8 mouse cellular contexts compared by ENCODE assay signal in the genomic region with DNA sequence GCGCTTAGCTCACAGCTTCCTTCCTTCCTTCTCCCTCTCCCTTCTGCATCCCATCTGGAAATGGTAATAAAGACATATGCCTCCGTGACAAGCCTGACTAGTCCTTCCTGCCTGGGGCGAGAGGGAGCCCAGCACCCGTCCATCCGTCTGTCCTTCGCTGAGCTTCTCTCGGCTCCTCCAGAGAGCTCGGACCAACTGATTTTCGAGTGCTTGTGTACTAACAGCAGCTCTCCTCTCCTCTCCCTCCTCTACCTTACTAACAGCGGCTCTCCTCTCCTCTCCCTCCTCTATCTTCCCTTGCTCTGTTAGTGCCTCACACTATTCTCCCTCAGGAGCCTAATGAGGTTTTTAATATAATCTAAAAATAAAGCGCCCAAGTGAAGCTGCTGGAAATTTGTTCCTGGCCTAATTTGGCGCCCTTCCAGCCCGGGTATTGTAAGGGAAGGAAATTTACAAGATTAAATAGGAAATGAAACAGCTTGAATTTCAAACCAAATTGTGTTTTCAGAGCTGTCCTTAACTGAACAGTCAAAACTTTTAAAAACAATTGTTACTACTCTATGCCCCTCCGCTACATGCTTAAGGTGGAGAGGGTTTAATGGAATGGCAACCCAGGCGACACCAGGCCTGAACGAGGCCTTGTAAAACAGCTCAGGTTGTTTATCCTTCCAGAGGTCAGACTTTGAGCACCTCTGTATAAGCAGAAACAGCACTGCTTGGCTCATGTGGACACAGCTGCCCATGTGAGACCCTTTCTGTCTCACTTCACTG. TPM values are rescaled to one million over a fixed set of nuclear protein-coding genes. Genes with fewer than 3 reads are reported as not detected.
A peak's percentile ranks its signal among the peaks of the same experiment; 100 is the strongest.
DNase-seq lines count a peak whose midpoint lies in the region; ATAC-seq and TF ChIP-seq lines count a peak whose summit lies in the region.
"Had no signal": no experiment of that assay in that cellular context is flagged by ENCODE, and none has a peak within 500 bp of the region (broad histone marks: within the 10 kb centered on the region; RNA-seq: fewer than 3 reads in every experiment).

No protein-coding gene starts in this region.

- 84% methylated on average over 16 of the region's 16 CpGs for WGBS in liver, adult 2 months
- WGBS in hindbrain, postnatal 0 days, result 56% methylated on average over 16 of the region's 16 CpGs
- WGBS in neural tube, embryonic 13.5 days, result 55% methylated on average over 16 of the region's 16 CpGs

- 0 out of 2 replicates have a peak, but pooled peaks have one; percentile 15 for ATAC-seq in granulocyte monocyte progenitor cell, adult 5-6 weeks (replicated peaks; ENCODE audit: poor library complexity, severe bottlenecking)
- peak; percentile 52; the same call in 1 of the 2 replicates for ATAC-seq in hindbrain, postnatal 0 days
- peak; percentile 66 for ATAC-seq in neural tube, embryonic 13.5 days (ENCODE audit: low read depth)
- ATAC-seq in erythroid progenitor cell, adult 5-6 weeks (replicated peaks; ENCODE audit: low FRiP score, poor library complexity, severe bottlenecking), result no peak

- peak overlapping the region; percentile 51 for H3K27ac ChIP-seq in liver, adult 2 months (replicated peaks; ENCODE audit: insufficient read depth, low read depth, low read length)
- H3K27ac ChIP-seq in hindbrain, postnatal 0 days, result peak overlapping the region; percentile 32; the same call in 1 of the 2 replicates
- H3K27ac ChIP-seq in neural tube, embryonic 13.5 days (replicated peaks), result peak overlapping the region; percentile 70

- no peaks in the 10 kb centered on the region for H3K9me3 ChIP-seq in hindbrain, postnatal 0 days (ENCODE audit: low read length)
- H3K9me3 ChIP-seq in neural tube, embryonic 13.5 days, result no peaks in the 10 kb centered on the region

- no peak overlapping the region for H3K4me2 ChIP-seq in hindbrain, postnatal 0 days (ENCODE audit: low read depth, low read length)
- no peak overlapping the region for H3K4me2 ChIP-seq in neural tube, embryonic 13.5 days

- no peak overlapping the region for H3K9ac ChIP-seq in liver, adult 2 months (ENCODE audit: low read depth, low read length)
- no peak overlapping the region for H3K9ac ChIP-seq in hindbrain, postnatal 0 days (replicated peaks; ENCODE audit: low read length)
- peak overlapping the region; percentile 45; the same call in 1 of the 2 replicates for H3K9ac ChIP-seq in neural tube, embryonic 13.5 days

- DNase-seq in liver, adult 2 months (ENCODE audit: extremely low read depth, low read depth, low spot score), result no peak
- no peak for DNase-seq in liver
- DNase-seq in hindbrain, postnatal 0 days (ENCODE audit: low spot score), result peak; percentile 68
- DNase-seq in embryo, embryonic 9.5 days (ENCODE audit: extremely low spot score), result no peak

- no peak overlapping the region for H3K4me3 ChIP-seq in liver, adult 2 months (ENCODE audit: insufficient read depth, low read depth, low read length)
- H3K4me3 ChIP-seq in hindbrain, postnatal 0 days (ENCODE audit: low read length), result no peak overlapping the region
- H3K4me3 ChIP-seq in neural tube, embryonic 13.5 days, result no peak overlapping the region
- H3K4me3 ChIP-seq: myocyte had no signal

- H3K79me2 ChIP-seq in liver, adult 2 months (ENCODE audit: control insufficient read depth, insufficient read depth, low read length), result no peaks in the 10 kb centered on the region

- H3K27me3 ChIP-seq in liver, adult 2 months (ENCODE audit: control insufficient read depth, insufficient read depth, low read length), result no peaks in the 10 kb centered on the region
- H3K27me3 ChIP-seq in hindbrain, postnatal 0 days (ENCODE audit: insufficient read depth, low read length), result no peaks in the 10 kb centered on the region
- no peaks in the 10 kb centered on the region for H3K27me3 ChIP-seq in neural tube, embryonic 13.5 days

- no peak for TF ChIP-seq CTCF in liver, adult 2 months (IDR thresholded peaks at IDR 0.05; ENCODE audit: low read depth, low read length)
- TF ChIP-seq CTCF in hindbrain, postnatal 0 days (IDR thresholded peaks at IDR 0.05; ENCODE audit: low read depth), result no peak

- peaks cover 33% of the 10 kb centered on the region for H3K36me3 ChIP-seq in liver, adult 2 months (ENCODE audit: control insufficient read depth, insufficient read depth, low read length)
- H3K36me3 ChIP-seq in hindbrain, postnatal 0 days (ENCODE audit: insufficient read depth, low read length), result peaks cover 32% of the 10 kb centered on the region
- H3K36me3 ChIP-seq in neural tube, embryonic 13.5 days, result peaks cover 45% of the 10 kb centered on the region

- H3K4me1 ChIP-seq in liver, adult 2 months (ENCODE audit: control insufficient read depth, insufficient read depth, low read length), result no peaks in the 10 kb centered on the region
- no peaks in the 10 kb centered on the region for H3K4me1 ChIP-seq in hindbrain, postnatal 0 days (ENCODE audit: insufficient read depth, low read length)
- peaks cover 40% of the 10 kb centered on the region for H3K4me1 ChIP-seq in neural tube, embryonic 13.5 days (replicated peaks)

- TF ChIP-seq POLR2A in liver, adult 2 months (IDR thresholded peaks at IDR 0.05; ENCODE audit: extremely low read depth, insufficient read depth, low read length), result no peak

RNA-seq across cellular contexts. Expression of gene 1700010B08Rik, which starts 16.9 kb away (rescaled TPM):
- not detected in 2 replicates for total RNA-seq in liver, adult 2 months (2014; rRNA removed)
- polyA plus RNA-seq in liver, adult 2 months (2012; rRNA removed), result not detected in 2 replicates
- total RNA-seq in granulocyte monocyte progenitor cell, adult 5-6 weeks (2014; fragmentation: Nextera tagmentation), result not detected in 2 replicates
- not detected in 2 replicates for total RNA-seq in granulocyte monocyte progenitor cell, adult 5-6 weeks (2017)
- not detected in 2 replicates for total RNA-seq in hindbrain, postnatal 0 days (2014; rRNA removed)
- polyA plus RNA-seq in hindbrain, postnatal 0 days (2015; fragmentation: Nextera tagmentation; extraction: Ambion mirVana), result not detected in 2 replicates
- polyA plus RNA-seq in neural tube, embryonic 13.5 days (2015; fragmentation: Nextera tagmentation; extraction: Ambion mirVana), result not detected in 2 replicates
- not detected in 2 replicates for total RNA-seq in erythroid progenitor cell, adult 5-6 weeks (2015; ENCODE audit: low replicate concordance)
- total RNA-seq in erythroid progenitor cell, adult 5-6 weeks (2017; ENCODE audit: low replicate concordance), result not detected in 2 replicates

RNA-seq across cellular contexts. Expression of gene Vapb, which starts 35.0 kb away (rescaled TPM):
- 16.0 and 18.8 TPM in 2 replicates for total RNA-seq in liver, adult 2 months (2014; rRNA removed)
- 10.2 and 11.5 TPM in 2 replicates for polyA plus RNA-seq in liver, adult 2 months (2012; rRNA removed)
- total RNA-seq in granulocyte monocyte progenitor cell, adult 5-6 weeks (2014; fragmentation: Nextera tagmentation), result 8.7 and 19.3 TPM in 2 replicates
- total RNA-seq in granulocyte monocyte progenitor cell, adult 5-6 weeks (2017), result 62.4 and 90.0 TPM in 2 replicates
- 31.4 and 34.1 TPM in 2 replicates for total RNA-seq in hindbrain, postnatal 0 days (2014; rRNA removed)
- 15.8 and 18.8 TPM in 2 replicates for polyA plus RNA-seq in hindbrain, postnatal 0 days (2015; fragmentation: Nextera tagmentation; extraction: Ambion mirVana)
- 13.3 and 15.1 TPM in 2 replicates for polyA plus RNA-seq in neural tube, embryonic 13.5 days (2015; fragmentation: Nextera tagmentation; extraction: Ambion mirVana)
- 3.6 and 5.9 TPM in 2 replicates for total RNA-seq in erythroid progenitor cell, adult 5-6 weeks (2015; ENCODE audit: low replicate concordance)
- total RNA-seq in erythroid progenitor cell, adult 5-6 weeks (2017; ENCODE audit: low replicate concordance), result 19.5 and 21.2 TPM in 2 replicates

RNA-seq across cellular contexts. Expression of gene Rab22a, which starts 42.7 kb away (rescaled TPM):
- 8.6 and 11.0 TPM in 2 replicates for total RNA-seq in liver, adult 2 months (2014; rRNA removed)
- 20.2 and 25.1 TPM in 2 replicates for polyA plus RNA-seq in liver, adult 2 months (2012; rRNA removed)
- total RNA-seq in granulocyte monocyte progenitor cell, adult 5-6 weeks (2014; fragmentation: Nextera tagmentation), result 9.0 and 9.6 TPM in 2 replicates
- total RNA-seq in granulocyte monocyte progenitor cell, adult 5-6 weeks (2017), result 5.5 and 5.9 TPM in 2 replicates
- total RNA-seq in hindbrain, postnatal 0 days (2014; rRNA removed), result 14.0 and 22.2 TPM in 2 replicates
- 32.9 and 36.0 TPM in 2 replicates for polyA plus RNA-seq in hindbrain, postnatal 0 days (2015; fragmentation: Nextera tagmentation; extraction: Ambion mirVana)
- 35.2 and 36.4 TPM in 2 replicates for polyA plus RNA-seq in neural tube, embryonic 13.5 days (2015; fragmentation: Nextera tagmentation; extraction: Ambion mirVana)
- 10.1 and 15.9 TPM in 2 replicates for total RNA-seq in erythroid progenitor cell, adult 5-6 weeks (2015; ENCODE audit: low replicate concordance)
- total RNA-seq in erythroid progenitor cell, adult 5-6 weeks (2017; ENCODE audit: low replicate concordance), result 7.1 and 9.9 TPM in 2 replicates
